Mouse (Mus musculus) midbrain, embryonic 14.5 days (tissue): ENCODE measurements at regions not wholly inside any gene's neighbourhood (a gene's known extent, or its start where the extent isn't known, plus 50 kb on each side); places are given as distances from the start of the nearest gene placed in this dataset.

Source experiments
- ATAC-seq: fragments of 200-750 bp; cut with Nextera tagmentation; 2 replicates; pipeline ENCODE4 v1.8.0; 2017; ENCODE audit warnings: moderate number of reproducible peaks, moderate library complexity; ENCODE audit not compliant: low FRiP score, low TSS enrichment
- DNase-seq: peaks from one replicate; pipeline ENCODE4 v3.0.0-alpha.2; 2015
- H3K27ac ChIP-seq: fragments of 300-500 bp; sonication (generic); replicated peaks from 2 replicates; pipeline ENCODE4 v1.5.1; 2014; ENCODE audit warnings: mild to moderate bottlenecking, low read depth, low read length, moderate library complexity
- H3K27me3 ChIP-seq: fragments of 300-500 bp; sonication (generic); 2 replicates; pipeline ENCODE4 v1.6.1; 2014; ENCODE audit warnings: low read length, control low read depth, mixed read lengths; ENCODE audit not compliant: control insufficient read depth, insufficient read depth
- H3K36me3 ChIP-seq: fragments of 300-500 bp; sonication (generic); 2 replicates; pipeline ENCODE4 v1.6.1; 2014; ENCODE audit warnings: low read length, control low read depth; ENCODE audit not compliant: control insufficient read depth, insufficient read depth
- H3K4me1 ChIP-seq: fragments of 300-500 bp; sonication (generic); 2 replicates; pipeline ENCODE4 v1.6.1; 2014; ENCODE audit warnings: mild to moderate bottlenecking, antibody characterized with exemption, low read length, control low read depth; ENCODE audit not compliant: control insufficient read depth, insufficient read depth
- H3K4me2 ChIP-seq: fragments of 300-500 bp; sonication (generic); 2 replicates; pipeline ENCODE4 v1.6.1; 2014; ENCODE audit warnings: mild to moderate bottlenecking, low read length, moderate library complexity
- H3K4me3 ChIP-seq: fragments of 300-500 bp; sonication (generic); replicated peaks from 2 replicates; pipeline ENCODE4 v1.5.1; 2014; ENCODE audit warnings: low read depth, low read length
- H3K9ac ChIP-seq: fragments of 300-500 bp; sonication (generic); replicated peaks from 2 replicates; pipeline ENCODE4 v1.6.1; 2014; ENCODE audit warnings: mild to moderate bottlenecking, low read length, moderate library complexity
- H3K9me3 ChIP-seq: fragments of 300-500 bp; sonication (generic); 2 replicates; pipeline ENCODE4 v1.6.1; 2016; ENCODE audit warnings: low read length, control low read depth, mixed read lengths; ENCODE audit not compliant: control insufficient read depth
- WGBS: fragments of 180-500 bp; shearing (Covaris S2); extraction: QIAGEN DNeasy Blood & Tissue Kit; methylation state at CpG from one replicate; pipeline ENCODE4 v1.1.7; 2014; 5-methylcytosine and 5-hydroxymethylcytosine counted together

- Histone ChIP-seq H3K36me3 (no peaks in the 10 kb centered on the region), H3K4me1 (peaks cover 26% of the 10 kb centered on the region), H3K27ac (peak overlapping the region; percentile 79), H3K9me3 (no peaks in the 10 kb centered on the region), H3K4me2 (peak overlapping the region; percentile 39), H3K27me3 (no peaks in the 10 kb centered on the region), H3K4me3 (no peak overlapping the region), H3K9ac (no peak overlapping the region; the same call in 1 of the 2 replicates)
- WGBS, result 22% methylated on average over 32 of the region's 32 CpGs
- ATAC-seq, result peak; percentile 29; the same call in 1 of the 2 replicates
- peak; percentile 71 for DNase-seq
Measured at GRCm38 (mm10) chrX:11491676-11492391, 164.2 kb downstream of the H2al1j start.

GRCm38 (mm10) chrX:11493526-11494245 lies 166.1 kb downstream of the H2al1j start:
- H3K4me2 ChIP-seq, result peak overlapping the region; percentile 31
- no peaks in the 10 kb centered on the region for H3K27me3 ChIP-seq
- peak overlapping the region; percentile 85 for H3K27ac ChIP-seq
- no peaks in the 10 kb centered on the region for H3K36me3 ChIP-seq
- 28% methylated on average over 18 of the region's 19 CpGs for WGBS
- H3K4me1 ChIP-seq, result peaks cover 26% of the 10 kb centered on the region
- ATAC-seq (peak; percentile 67), DNase-seq (peak; percentile 75)
- H3K4me3 ChIP-seq, result no peak overlapping the region
- no peaks in the 10 kb centered on the region for H3K9me3 ChIP-seq
- no peak overlapping the region for H3K9ac ChIP-seq

DNA sequence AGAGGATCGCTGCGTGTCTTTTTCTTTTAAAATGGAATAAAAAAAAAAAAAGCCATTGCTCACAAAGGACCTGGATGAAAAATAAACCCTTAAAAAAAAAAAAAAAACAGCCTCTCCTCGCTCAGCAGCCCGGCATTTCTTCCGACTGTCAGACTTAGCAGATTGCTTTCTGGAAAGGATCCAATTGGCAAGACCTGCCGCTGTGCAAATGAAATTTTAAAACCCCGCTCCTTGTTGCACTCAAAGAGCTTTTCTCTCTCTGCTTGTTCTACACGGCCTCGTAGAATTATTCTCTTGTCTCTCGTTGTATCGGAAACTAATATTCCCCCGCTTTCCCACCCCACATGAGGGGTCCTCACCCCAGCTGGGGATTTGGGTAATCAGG lies 166.6 kb downstream of the H2al1j start:
- Histone ChIP-seq H3K9ac (no peak overlapping the region), H3K9me3 (no peaks in the 10 kb centered on the region), H3K4me1 (peaks cover 26% of the 10 kb centered on the region), H3K4me3 (no peak overlapping the region), H3K4me2 (peak overlapping the region; percentile 31), H3K36me3 (no peaks in the 10 kb centered on the region), H3K27me3 (no peaks in the 10 kb centered on the region), H3K27ac (peak overlapping the region; percentile 85)
- peak; percentile 85 for DNase-seq
- WGBS, result 27% methylated on average over 12 of the region's 12 CpGs
- ATAC-seq, result peak; percentile 6; the same call in 1 of the 2 replicates

GRCm38 (mm10) chrX:11512439-11512838 lies 184.8 kb downstream of the H2al1j start:
- 45% methylated on average over 5 of the region's 5 CpGs for WGBS
- Histone ChIP-seq H3K9me3 (no peaks in the 10 kb centered on the region), H3K4me3 (no peak overlapping the region), H3K4me2 (no peak overlapping the region), H3K9ac (no peak overlapping the region), H3K36me3 (no peaks in the 10 kb centered on the region), H3K27ac (no peak overlapping the region), H3K4me1 (no peaks in the 10 kb centered on the region), H3K27me3 (no peaks in the 10 kb centered on the region)
- ATAC-seq (no peak), DNase-seq (peak; percentile 42)

DNA sequence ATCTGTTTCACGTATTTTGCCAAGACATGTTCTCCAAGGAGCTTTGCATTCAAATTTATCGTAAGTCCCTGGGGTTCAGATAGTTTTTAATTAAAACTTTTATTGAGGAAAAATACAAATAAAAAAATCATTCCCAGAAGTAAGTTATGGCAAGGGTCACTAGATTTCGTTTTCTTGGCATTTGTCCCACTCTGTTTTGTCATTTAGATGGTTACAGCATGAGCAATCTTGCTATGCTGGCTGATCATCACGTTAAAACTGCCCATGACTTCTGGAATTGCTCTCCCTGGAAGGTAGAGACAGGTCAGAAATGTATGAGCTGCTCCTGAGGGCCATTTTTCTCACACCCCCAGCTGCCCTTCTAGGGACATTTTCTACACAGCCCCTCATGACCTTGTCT lies 185.3 kb downstream of the H2al1j start:
- H3K27ac ChIP-seq, result no peak overlapping the region

DNA sequence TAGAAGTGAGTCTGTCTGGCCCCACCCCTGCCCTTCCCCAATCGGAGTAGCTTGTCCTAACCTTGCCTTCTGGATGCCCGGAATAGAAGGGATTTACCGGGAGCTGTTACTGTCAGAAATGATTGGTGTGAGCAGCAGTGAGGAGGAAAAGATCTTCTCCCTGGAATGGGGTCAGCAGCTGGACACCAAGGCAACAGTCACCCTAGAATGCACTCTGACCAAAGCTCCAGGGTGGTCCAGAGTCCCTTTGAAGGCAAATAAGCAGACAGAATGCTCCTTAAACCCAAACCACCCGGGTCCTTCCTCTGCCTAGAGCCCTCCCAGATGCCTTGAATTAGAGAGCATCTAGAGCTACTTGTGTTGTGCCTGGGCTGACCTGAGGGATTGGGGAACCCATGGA lies 196.2 kb downstream of the H2al1j start:
- no peaks in the 10 kb centered on the region for H3K36me3 ChIP-seq
- no peak for DNase-seq
- H3K27ac ChIP-seq, result no peak overlapping the region
- no peaks in the 10 kb centered on the region for H3K9me3 ChIP-seq
- 32% methylated on average over 4 of the region's 4 CpGs for WGBS
- H3K9ac ChIP-seq, result no peak overlapping the region
- H3K4me1 ChIP-seq, result no peaks in the 10 kb centered on the region
- no peak overlapping the region for H3K4me2 ChIP-seq
- H3K4me3 ChIP-seq, result no peak overlapping the region
- no peak for ATAC-seq
- H3K27me3 ChIP-seq, result no peaks in the 10 kb centered on the region

More for the DNA sequence above, 185.3 kb downstream of the H2al1j start:
- DNase-seq (no peak), ATAC-seq (no peak)
- no peak overlapping the region for H3K9ac ChIP-seq
- no peak overlapping the region for H3K4me2 ChIP-seq
- no peaks in the 10 kb centered on the region for H3K9me3 ChIP-seq
- H3K4me3 ChIP-seq, result no peak overlapping the region
- WGBS, result 63% methylated on average over 4 of the region's 4 CpGs
- no peaks in the 10 kb centered on the region for H3K36me3 ChIP-seq
- no peaks in the 10 kb centered on the region for H3K27me3 ChIP-seq
- H3K4me1 ChIP-seq, result no peaks in the 10 kb centered on the region

DNA sequence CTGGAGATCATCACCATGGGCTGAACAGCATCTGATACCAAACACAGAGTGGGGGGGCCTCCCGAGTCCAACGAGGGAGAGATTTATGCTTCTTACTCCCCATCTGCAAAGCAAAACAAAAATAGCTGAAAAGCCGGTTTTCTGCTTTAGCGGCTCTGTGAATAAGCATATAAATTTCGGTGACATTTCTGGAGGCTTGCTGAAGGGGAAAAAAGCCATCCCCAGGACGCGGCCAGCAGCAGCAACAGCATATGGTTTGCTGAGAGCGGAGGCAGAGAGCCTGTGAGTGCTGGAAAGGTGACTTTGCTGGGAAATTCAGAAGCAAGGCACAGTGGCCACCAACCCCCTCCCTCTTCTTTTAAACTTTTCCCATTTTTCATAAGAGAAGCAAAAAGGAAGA lies 197.7 kb downstream of the H2al1j start:
- no peak overlapping the region for H3K4me2 ChIP-seq
- H3K9ac ChIP-seq, result no peak overlapping the region
- no peak overlapping the region for H3K4me3 ChIP-seq
- H3K9me3 ChIP-seq, result no peaks in the 10 kb centered on the region
- H3K36me3 ChIP-seq, result no peaks in the 10 kb centered on the region
- no peaks in the 10 kb centered on the region for H3K4me1 ChIP-seq
- ATAC-seq (no peak), DNase-seq (no peak)
- WGBS, result 60% methylated on average over 8 of the region's 8 CpGs
- H3K27ac ChIP-seq, result no peak overlapping the region
- no peaks in the 10 kb centered on the region for H3K27me3 ChIP-seq

DNA sequence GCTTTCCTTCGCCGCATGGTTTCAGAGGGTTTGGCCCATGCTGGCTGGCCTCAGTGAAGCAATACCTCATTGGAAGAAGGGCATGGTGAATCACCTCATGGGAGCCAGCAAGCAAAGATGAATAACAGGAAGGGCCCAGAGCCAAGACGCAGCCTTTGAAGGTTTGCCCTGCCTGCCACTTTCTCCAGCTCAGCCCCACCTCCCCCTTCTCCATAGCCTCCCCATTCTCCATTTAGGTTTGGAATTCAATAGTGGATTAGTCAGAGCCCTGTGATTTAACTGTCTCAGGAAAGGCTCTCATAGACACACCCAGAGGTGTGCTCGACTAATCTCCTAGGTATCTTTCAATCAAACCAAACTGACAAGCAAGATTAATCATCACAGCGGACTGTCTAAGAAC lies 201.0 kb downstream of the H2al1j start:
- WGBS, result 76% methylated on average over 5 of the region's 5 CpGs
- no peak overlapping the region for H3K9ac ChIP-seq
- no peaks in the 10 kb centered on the region for H3K27me3 ChIP-seq
- H3K4me1 ChIP-seq, result no peaks in the 10 kb centered on the region
- DNase-seq (no peak), ATAC-seq (no peak)
- H3K4me3 ChIP-seq, result no peak overlapping the region
- no peaks in the 10 kb centered on the region for H3K9me3 ChIP-seq
- no peaks in the 10 kb centered on the region for H3K36me3 ChIP-seq
- H3K27ac ChIP-seq, result no peak overlapping the region
- no peak overlapping the region for H3K4me2 ChIP-seq

GRCm38 (mm10) chrX:11529221-11529620 lies 201.6 kb downstream of the H2al1j start:
- ATAC-seq (no peak), DNase-seq (no peak)
- no peak overlapping the region for H3K9ac ChIP-seq
- H3K4me2 ChIP-seq, result no peak overlapping the region
- no peaks in the 10 kb centered on the region for H3K4me1 ChIP-seq
- WGBS, result 79% methylated on average over 3 of the region's 3 CpGs
- no peaks in the 10 kb centered on the region for H3K36me3 ChIP-seq
- H3K27ac ChIP-seq, result no peak overlapping the region
- H3K9me3 ChIP-seq, result no peaks in the 10 kb centered on the region
- H3K27me3 ChIP-seq, result no peaks in the 10 kb centered on the region
- no peak overlapping the region for H3K4me3 ChIP-seq
